Mouse (Mus musculus): Measurements from ENCODE around the gene Prkaca. TPM values are rescaled to one million over a fixed set of nuclear protein-coding genes. Genes with fewer than 3 reads are reported as not detected.
A peak's percentile ranks its signal among the peaks of the same experiment; 100 is the strongest.

Gene Prkaca
- total RNA-seq (2014; rRNA removed), result 23.0 and 24.9 TPM in 2 replicates
- polyA plus RNA-seq (2012; rRNA removed), result 47.8 and 56.5 TPM in 2 replicates

DNA sequence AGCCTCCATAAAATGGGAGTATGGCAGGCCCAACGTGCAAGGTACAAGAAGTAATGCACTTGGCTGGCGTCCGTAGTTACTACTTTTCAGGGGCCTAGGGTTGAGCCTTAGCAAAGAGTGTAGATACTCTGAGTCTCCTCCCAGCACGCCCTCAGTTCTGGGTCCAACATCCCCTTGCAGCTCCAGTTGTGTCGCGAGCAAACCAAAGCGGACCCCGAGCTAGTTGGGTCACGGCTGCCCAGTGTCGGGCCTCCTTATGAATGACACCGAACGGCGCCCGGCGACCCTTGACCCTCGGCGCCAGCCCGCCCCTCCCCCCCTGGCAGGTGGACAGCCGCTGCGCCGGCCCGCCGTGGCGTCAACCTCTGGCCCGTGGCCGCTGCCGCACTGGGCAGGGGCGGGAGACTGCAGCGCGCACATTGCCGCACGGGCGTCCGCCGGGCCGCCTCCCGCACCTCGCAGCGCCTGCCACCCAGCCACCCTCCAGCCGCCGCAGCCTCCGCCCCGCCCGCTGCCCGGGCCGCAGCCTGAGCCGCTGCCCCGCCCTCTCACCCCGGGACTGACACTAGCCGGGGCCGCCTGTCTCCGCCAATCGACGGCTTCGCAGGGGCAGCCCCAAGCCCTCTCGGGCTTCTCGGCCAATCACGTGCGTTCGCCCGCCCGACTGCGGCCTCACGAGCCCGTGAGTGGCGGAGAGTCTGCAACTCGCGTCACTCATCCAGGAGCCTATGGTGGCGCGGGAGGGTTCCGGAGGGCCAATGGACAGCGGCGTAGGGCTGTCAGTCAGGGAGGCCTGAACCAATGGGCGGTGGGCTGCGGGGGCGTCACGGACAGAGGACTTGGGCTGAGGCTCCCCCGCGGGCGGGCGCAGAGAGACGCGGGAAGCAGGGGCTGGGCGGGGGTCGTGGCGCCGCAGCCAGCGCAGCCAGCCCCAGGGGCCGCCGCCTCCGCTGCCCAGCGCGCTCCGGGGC, at the start of gene Prkaca:
Prkaca (plus strand) TSS at position 844 of the 971 bp plus-strand sequence.
- WGBS, result under 1% methylated on average over 81 of the region's 94 CpGs

DNA sequence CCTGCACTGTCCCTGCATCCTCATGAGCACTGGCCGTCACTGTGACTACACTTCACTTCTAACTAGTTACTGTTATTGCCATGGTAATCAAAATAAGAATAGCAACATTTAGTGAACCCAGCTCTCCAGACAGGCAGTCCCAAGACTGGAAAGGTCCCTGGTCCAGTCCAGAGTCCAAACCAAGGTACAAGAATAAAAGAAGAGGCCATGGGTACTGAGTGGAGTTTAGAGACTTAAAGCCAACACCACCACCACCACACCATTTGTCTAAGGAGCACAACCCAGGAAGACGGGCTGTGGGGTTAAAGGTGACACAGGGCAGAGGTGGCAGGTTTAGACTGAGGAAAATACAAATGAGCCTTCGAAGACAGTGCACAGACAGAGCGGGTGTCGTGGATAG, 48.2 kb upstream of the Prkaca start:
- Histone ChIP-seq H3K36me3 (ENCODE audit: control insufficient read depth, insufficient read depth, low read length) (no peaks in the 10 kb centered on the region), H3K4me3 (ENCODE audit: insufficient read depth, low read depth, low read length) (no peak overlapping the region), H3K79me2 (ENCODE audit: control insufficient read depth, insufficient read depth, low read length) (no peaks in the 10 kb centered on the region), H3K27ac (replicated peaks; ENCODE audit: insufficient read depth, low read depth, low read length) (no peak overlapping the region), H3K9ac (ENCODE audit: low read depth, low read length) (no peak overlapping the region), H3K4me1 (ENCODE audit: control insufficient read depth, insufficient read depth, low read length) (no peaks in the 10 kb centered on the region), H3K27me3 (ENCODE audit: control insufficient read depth, insufficient read depth, low read length) (no peaks in the 10 kb centered on the region)
- TF ChIP-seq CTCF (IDR thresholded peaks at IDR 0.05; ENCODE audit: low read depth, low read length) (no peak), POLR2A (IDR thresholded peaks at IDR 0.05; ENCODE audit: extremely low read depth, insufficient read depth, low read length) (no peak)
- WGBS, result 94% methylated on average over 5 of the region's 5 CpGs
- no peak for DNase-seq (ENCODE audit: extremely low read depth, low read depth, low spot score)

More for the DNA sequence above, at the start of gene Prkaca:
- H3K36me3 ChIP-seq (ENCODE audit: control insufficient read depth, insufficient read depth, low read length), result no peaks in the 10 kb centered on the region
- H3K27ac ChIP-seq (replicated peaks; ENCODE audit: insufficient read depth, low read depth, low read length), result peak within 1 kb of the TSS; percentile 91
- TF ChIP-seq POLR2A (IDR thresholded peaks at IDR 0.05; ENCODE audit: extremely low read depth, insufficient read depth, low read length) (peak; percentile 40; the same call in 1 of the 2 replicates), CTCF (IDR thresholded peaks at IDR 0.05; ENCODE audit: low read depth, low read length) (no peak)
- peaks cover 23% of the 10 kb centered on the region for H3K4me1 ChIP-seq (ENCODE audit: control insufficient read depth, insufficient read depth, low read length)
- no peaks in the 10 kb centered on the region for H3K27me3 ChIP-seq (ENCODE audit: control insufficient read depth, insufficient read depth, low read length)
- H3K4me3 ChIP-seq (ENCODE audit: insufficient read depth, low read depth, low read length), result peak within 1 kb of the TSS; percentile 84
- H3K79me2 ChIP-seq (ENCODE audit: control insufficient read depth, insufficient read depth, low read length), result peaks cover 26% of the 10 kb centered on the region; the same call in 1 of the 2 replicates
- peak; percentile 94 for DNase-seq (ENCODE audit: extremely low read depth, low read depth, low spot score)
- peak within 1 kb of the TSS; percentile 98 for H3K9ac ChIP-seq (ENCODE audit: low read depth, low read length)

DNA sequence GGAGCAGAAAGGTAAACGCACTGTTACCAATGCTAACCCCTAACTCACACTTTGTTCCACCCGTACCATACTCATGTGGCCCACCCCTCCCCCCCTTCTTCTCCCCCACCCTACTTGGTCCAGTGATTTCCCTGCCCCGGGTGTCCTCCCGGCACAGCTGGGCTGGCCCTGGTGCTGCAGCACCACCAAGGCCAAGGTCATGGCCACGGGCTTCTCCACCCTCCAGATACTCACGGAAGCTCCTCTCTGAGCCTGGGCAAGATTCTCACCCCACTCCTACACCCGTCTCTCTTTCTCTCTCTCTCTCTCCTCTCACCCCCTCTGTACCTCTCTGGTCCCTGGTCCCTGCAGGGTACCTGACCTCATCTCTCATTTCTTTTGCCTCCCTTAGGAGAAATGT, 46.5 kb upstream of the Prkaca start:
- no peak overlapping the region for H3K4me3 ChIP-seq (ENCODE audit: insufficient read depth, low read depth, low read length)
- no peaks in the 10 kb centered on the region for H3K36me3 ChIP-seq (ENCODE audit: control insufficient read depth, insufficient read depth, low read length)
- H3K79me2 ChIP-seq (ENCODE audit: control insufficient read depth, insufficient read depth, low read length), result no peaks in the 10 kb centered on the region
- no peak overlapping the region for H3K9ac ChIP-seq (ENCODE audit: low read depth, low read length)
- H3K27ac ChIP-seq (replicated peaks; ENCODE audit: insufficient read depth, low read depth, low read length), result no peak overlapping the region
- DNase-seq (ENCODE audit: extremely low read depth, low read depth, low spot score), result no peak
- TF ChIP-seq POLR2A (IDR thresholded peaks at IDR 0.05; ENCODE audit: extremely low read depth, insufficient read depth, low read length) (no peak), CTCF (IDR thresholded peaks at IDR 0.05; ENCODE audit: low read depth, low read length) (no peak)
- no peaks in the 10 kb centered on the region for H3K4me1 ChIP-seq (ENCODE audit: control insufficient read depth, insufficient read depth, low read length)
- WGBS, result 44% methylated on average over 7 of the region's 7 CpGs
- H3K27me3 ChIP-seq (ENCODE audit: control insufficient read depth, insufficient read depth, low read length), result no peaks in the 10 kb centered on the region

DNA sequence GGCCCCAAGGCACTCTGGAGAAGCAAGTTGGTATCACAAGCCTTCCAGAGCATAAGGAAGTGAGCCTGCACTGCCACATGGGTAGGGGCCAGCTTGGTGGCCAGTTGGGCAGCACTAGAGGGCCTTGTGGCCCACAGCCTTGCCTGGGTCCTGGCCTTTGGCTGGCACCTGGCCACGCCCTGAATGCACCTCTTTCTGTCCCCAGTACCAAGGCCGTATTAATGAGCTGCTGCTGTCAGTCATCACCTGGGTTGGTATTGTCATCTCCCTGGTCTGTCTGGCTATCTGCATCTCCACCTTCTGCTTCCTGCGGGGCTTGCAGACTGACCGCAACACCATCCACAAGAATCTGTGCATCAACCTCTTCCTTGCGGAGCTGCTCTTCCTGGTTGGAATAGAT, 38.6 kb upstream of the Prkaca start:
- Histone ChIP-seq H3K79me2 (ENCODE audit: control insufficient read depth, insufficient read depth, low read length) (no peaks in the 10 kb centered on the region), H3K36me3 (ENCODE audit: control insufficient read depth, insufficient read depth, low read length) (no peaks in the 10 kb centered on the region), H3K27ac (replicated peaks; ENCODE audit: insufficient read depth, low read depth, low read length) (no peak overlapping the region), H3K4me3 (ENCODE audit: insufficient read depth, low read depth, low read length) (no peak overlapping the region), H3K9ac (ENCODE audit: low read depth, low read length) (no peak overlapping the region), H3K4me1 (ENCODE audit: control insufficient read depth, insufficient read depth, low read length) (no peaks in the 10 kb centered on the region), H3K27me3 (ENCODE audit: control insufficient read depth, insufficient read depth, low read length) (no peaks in the 10 kb centered on the region)
- WGBS, result 92% methylated on average over 5 of the region's 5 CpGs
- no peak for TF ChIP-seq CTCF (IDR thresholded peaks at IDR 0.05; ENCODE audit: low read depth, low read length)
- no peak for TF ChIP-seq POLR2A (IDR thresholded peaks at IDR 0.05; ENCODE audit: extremely low read depth, insufficient read depth, low read length)
- DNase-seq (ENCODE audit: extremely low read depth, low read depth, low spot score), result no peak

DNA sequence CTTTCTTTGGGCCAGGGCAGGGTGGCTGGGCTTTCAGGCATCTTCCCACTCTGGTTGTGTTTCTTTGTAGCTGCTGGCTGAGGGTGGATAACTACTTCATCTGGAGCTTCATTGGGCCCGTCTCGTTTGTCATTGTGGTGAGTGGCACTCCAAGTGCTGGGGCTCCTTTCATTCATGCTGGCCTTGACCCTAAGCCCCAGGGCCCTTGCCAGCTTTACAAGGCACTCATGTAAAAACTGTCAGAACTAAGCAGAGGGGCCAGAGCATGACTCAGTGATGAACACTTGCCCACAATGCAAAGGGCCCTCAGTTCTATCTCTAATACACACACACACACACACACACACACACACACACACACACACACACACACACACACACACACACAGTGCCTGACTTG, 37.8 kb upstream of the Prkaca start:
- H3K9ac ChIP-seq (ENCODE audit: low read depth, low read length), result no peak overlapping the region
- H3K4me1 ChIP-seq (ENCODE audit: control insufficient read depth, insufficient read depth, low read length), result no peaks in the 10 kb centered on the region
- DNase-seq (ENCODE audit: extremely low read depth, low read depth, low spot score), result no peak
- TF ChIP-seq POLR2A (IDR thresholded peaks at IDR 0.05; ENCODE audit: extremely low read depth, insufficient read depth, low read length), result no peak
- TF ChIP-seq CTCF (IDR thresholded peaks at IDR 0.05; ENCODE audit: low read depth, low read length), result no peak
- WGBS, result 92% methylated on average over 2 of the region's 2 CpGs
- no peak overlapping the region for H3K27ac ChIP-seq (replicated peaks; ENCODE audit: insufficient read depth, low read depth, low read length)
- H3K27me3 ChIP-seq (ENCODE audit: control insufficient read depth, insufficient read depth, low read length), result no peaks in the 10 kb centered on the region
- H3K36me3 ChIP-seq (ENCODE audit: control insufficient read depth, insufficient read depth, low read length), result no peaks in the 10 kb centered on the region
- no peak overlapping the region for H3K4me3 ChIP-seq (ENCODE audit: insufficient read depth, low read depth, low read length)
- H3K79me2 ChIP-seq (ENCODE audit: control insufficient read depth, insufficient read depth, low read length), result no peaks in the 10 kb centered on the region

DNA sequence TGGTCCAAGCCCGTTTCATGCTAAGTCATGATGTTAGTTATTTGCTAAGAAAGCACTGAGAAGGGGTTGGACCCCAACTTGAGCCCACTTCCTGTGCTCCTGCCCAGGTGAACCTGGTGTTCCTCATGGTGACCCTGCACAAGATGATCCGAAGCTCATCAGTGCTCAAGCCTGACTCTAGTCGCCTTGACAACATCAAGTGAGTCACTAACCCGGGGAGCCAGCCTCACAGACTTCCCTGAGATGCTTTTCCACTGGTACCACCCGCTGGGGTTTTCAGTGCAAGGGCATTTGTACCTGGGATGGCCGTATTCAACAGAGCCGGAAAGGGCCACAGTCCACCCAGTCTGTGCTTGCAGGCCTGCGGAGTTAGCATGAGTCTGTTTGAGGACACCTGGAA, 37.4 kb upstream of the Prkaca start:
- no peak for DNase-seq (ENCODE audit: extremely low read depth, low read depth, low spot score)

More for the DNA sequence above, 37.4 kb upstream of the Prkaca start:
- no peaks in the 10 kb centered on the region for H3K4me1 ChIP-seq (ENCODE audit: control insufficient read depth, insufficient read depth, low read length)
- no peak overlapping the region for H3K9ac ChIP-seq (ENCODE audit: low read depth, low read length)
- no peak for TF ChIP-seq CTCF (IDR thresholded peaks at IDR 0.05; ENCODE audit: low read depth, low read length)
- TF ChIP-seq POLR2A (IDR thresholded peaks at IDR 0.05; ENCODE audit: extremely low read depth, insufficient read depth, low read length), result no peak
- H3K27ac ChIP-seq (replicated peaks; ENCODE audit: insufficient read depth, low read depth, low read length), result no peak overlapping the region
- no peaks in the 10 kb centered on the region for H3K36me3 ChIP-seq (ENCODE audit: control insufficient read depth, insufficient read depth, low read length)
- no peak overlapping the region for H3K4me3 ChIP-seq (ENCODE audit: insufficient read depth, low read depth, low read length)
- no peaks in the 10 kb centered on the region for H3K27me3 ChIP-seq (ENCODE audit: control insufficient read depth, insufficient read depth, low read length)
- 92% methylated on average over 8 of the region's 8 CpGs for WGBS
- no peaks in the 10 kb centered on the region for H3K79me2 ChIP-seq (ENCODE audit: control insufficient read depth, insufficient read depth, low read length)
